Mouse (Mus musculus) lung, postnatal 0 days (tissue): ENCODE data around the gene Ecsit. TPM values are rescaled to one million over a fixed set of nuclear protein-coding genes. Genes with fewer than 3 reads are reported as not detected.

Experiments used
- ATAC-seq: fragments of 200-750 bp; cut with Nextera tagmentation; 2 replicates; pipeline ENCODE4 v1.8.0; 2017; ENCODE audit warnings: moderate library complexity
- DNase-seq: peaks from one replicate; pipeline ENCODE4 v3.0.0-alpha.2; 2016; ENCODE audit warnings: low spot score
- H3K27ac ChIP-seq: fragments of 300-500 bp; sonication (generic); 2 replicates; pipeline ENCODE4 v1.5.1; 2014; ENCODE audit warnings: antibody characterized with exemption, mild to moderate bottlenecking, low read length, mixed read lengths
- H3K27me3 ChIP-seq: fragments of 300-500 bp; sonication (generic); replicated peaks from 2 replicates; pipeline ENCODE4 v1.6.1; 2014; ENCODE audit warnings: low read length, mixed read lengths; ENCODE audit not compliant: insufficient read depth
- H3K36me3 ChIP-seq: fragments of 300-500 bp; sonication (generic); 2 replicates; pipeline ENCODE4 v1.6.1; 2014; ENCODE audit warnings: low read length, mixed read lengths; ENCODE audit not compliant: insufficient read depth
- H3K4me1 ChIP-seq: fragments of 300-500 bp; sonication (generic); 2 replicates; pipeline ENCODE4 v1.6.1; 2014; ENCODE audit warnings: antibody characterized with exemption, low read depth, low read length, mixed read lengths; ENCODE audit not compliant: insufficient read depth
- H3K4me2 ChIP-seq: fragments of 300-500 bp; sonication (generic); replicated peaks from 2 replicates; pipeline ENCODE4 v1.6.1; 2014; ENCODE audit warnings: low read depth, mild to moderate bottlenecking, low read length, moderate library complexity, mixed read lengths
- H3K4me3 ChIP-seq: fragments of 300-500 bp; sonication (generic); 2 replicates; pipeline ENCODE4 v1.5.1; 2014; ENCODE audit warnings: low read depth, low read length
- H3K9ac ChIP-seq: fragments of 300-500 bp; sonication (generic); replicated peaks from 2 replicates; pipeline ENCODE4 v1.6.1; 2014; ENCODE audit warnings: low read depth, mild to moderate bottlenecking
- H3K9me3 ChIP-seq: fragments of 300-500 bp; sonication (generic); 2 replicates; pipeline ENCODE4 v1.6.1; 2016; ENCODE audit warnings: low read length, mixed read lengths
- CTCF ChIP-seq: IDR thresholded peaks from 2 replicates; pipeline ENCODE4 v1.5.1; 2016; ENCODE audit warnings: antibody characterized with exemption, mild to moderate bottlenecking
- EP300 ChIP-seq: IDR thresholded peaks from 2 replicates; pipeline ENCODE4 v1.6.1; 2016; ENCODE audit warnings: antibody characterized with exemption, mild to moderate bottlenecking, control low read depth
- WGBS: fragments of 180-500 bp; shearing (Covaris S2); extraction: QIAGEN DNeasy Blood & Tissue Kit; methylation state at CpG from one replicate; pipeline ENCODE4 v1.1.7; 2014; 5-methylcytosine and 5-hydroxymethylcytosine counted together
- polyA plus RNA-seq: library from polyadenylated mRNA; unstranded; fragments of >200 nt; fragmentation: Nextera tagmentation; extraction: Ambion mirVana; gene quantifications from 2 replicates; pipeline ENCODE4 v1.2.1, GENCODE M21; 2015

Gene Ecsit
- 21.3 and 21.9 TPM in 2 replicates for polyA plus RNA-seq

GRCm38 (mm10) chr9:22085022-22085834, at the start of gene Ecsit:
Gene Ecsit (minus strand): TSS chr9:22085438.
- DNase-seq (peak; percentile 99), ATAC-seq (peak; percentile 99)
- peak within 1 kb of the TSS; percentile 78 for H3K27ac ChIP-seq
- peak within 1 kb of the TSS; percentile 78 for H3K4me2 ChIP-seq
- peak within 1 kb of the TSS; percentile 68 for H3K9ac ChIP-seq
- under 1% methylated on average over 48 of the region's 48 CpGs for WGBS
- H3K4me3 ChIP-seq: peak within 1 kb of the TSS; percentile 75
- H3K4me1 ChIP-seq: no peaks in the 10 kb centered on the region
- no peaks in the 10 kb centered on the region for H3K9me3 ChIP-seq
- no peaks in the 10 kb centered on the region for H3K27me3 ChIP-seq
- no peak for TF ChIP-seq CTCF
- no peak for TF ChIP-seq EP300
- H3K36me3 ChIP-seq: no peaks in the 10 kb centered on the region

- no peak overlapping the region for H3K4me3 ChIP-seq
- no peak overlapping the region for H3K27ac ChIP-seq
- TF ChIP-seq EP300 (no peak), CTCF (no peak)
- no peak overlapping the region for H3K4me2 ChIP-seq
- ATAC-seq (no peak), DNase-seq (no peak)
- no peaks in the 10 kb centered on the region for H3K9me3 ChIP-seq
- WGBS: 72% methylated on average over 7 of the region's 7 CpGs
- H3K36me3 ChIP-seq: no peaks in the 10 kb centered on the region
- H3K9ac ChIP-seq: no peak overlapping the region
- no peaks in the 10 kb centered on the region for H3K27me3 ChIP-seq
- H3K4me1 ChIP-seq: peaks cover 6% of the 10 kb centered on the region; the same call in 1 of the 2 replicates
Observed at GRCm38 (mm10) chr9:22134246-22134890, 49.1 kb upstream of the Ecsit start.

GRCm38 (mm10) chr9:22132220-22132619, 47.0 kb upstream of the Ecsit start:
- Histone ChIP-seq H3K27me3 (no peaks in the 10 kb centered on the region), H3K9ac (no peak overlapping the region), H3K9me3 (no peaks in the 10 kb centered on the region), H3K4me2 (peak overlapping the region; percentile 57), H3K36me3 (no peaks in the 10 kb centered on the region), H3K4me3 (peak overlapping the region; percentile 24), H3K4me1 (peaks cover 6% of the 10 kb centered on the region; the same call in 1 of the 2 replicates), H3K27ac (no peak overlapping the region)
- ATAC-seq (no peak), DNase-seq (no peak)
- WGBS: 34% methylated on average over 11 of the region's 11 CpGs
- TF ChIP-seq CTCF: no peak
- TF ChIP-seq EP300: no peak

- peak; percentile 80 for ATAC-seq
- TF ChIP-seq EP300: no peak
- no peak for TF ChIP-seq CTCF
Observed at GRCm38 (mm10) chr9:22131226-22131981, 46.2 kb upstream of the Ecsit start.

GRCm38 (mm10) chr9:22125246-22126027, 40.2 kb upstream of the Ecsit start:
- Histone ChIP-seq H3K4me2 (no peak overlapping the region), H3K36me3 (no peaks in the 10 kb centered on the region), H3K4me3 (no peak overlapping the region), H3K4me1 (no peaks in the 10 kb centered on the region), H3K27ac (no peak overlapping the region), H3K9me3 (no peaks in the 10 kb centered on the region), H3K9ac (no peak overlapping the region), H3K27me3 (no peaks in the 10 kb centered on the region)
- ATAC-seq (no peak), DNase-seq (peak; percentile 42)
- TF ChIP-seq EP300 (no peak), CTCF (no peak)
- 80% methylated on average over 15 of the region's 15 CpGs for WGBS

More at GRCm38 (mm10) chr9:22131226-22131981, 46.2 kb upstream of the Ecsit start:
- no peaks in the 10 kb centered on the region for H3K36me3 ChIP-seq
- H3K9me3 ChIP-seq: no peaks in the 10 kb centered on the region
- peaks cover 6% of the 10 kb centered on the region; the same call in 1 of the 2 replicates for H3K4me1 ChIP-seq
- H3K27me3 ChIP-seq: no peaks in the 10 kb centered on the region
- peak; percentile 74 for DNase-seq
- H3K4me3 ChIP-seq: peak overlapping the region; percentile 24
- 2% methylated on average over 35 of the region's 35 CpGs for WGBS
- H3K27ac ChIP-seq: no peak overlapping the region
- H3K4me2 ChIP-seq: peak overlapping the region; percentile 57
- H3K9ac ChIP-seq: 0 out of 2 replicates have a peak overlapping the region, but pooled peaks have one; percentile 9
